Mouse (Mus musculus): Measurements from ENCODE around the gene Shank2. TPM values are rescaled to one million over a fixed set of nuclear protein-coding genes. Genes with fewer than 3 reads are reported as not detected.
A peak's percentile ranks its signal among the peaks of the same experiment; 100 is the strongest.

The Shank2 gene
- polyA plus RNA-seq, 1 experiment from 2014 or later = 3.3 TPM

DNA sequence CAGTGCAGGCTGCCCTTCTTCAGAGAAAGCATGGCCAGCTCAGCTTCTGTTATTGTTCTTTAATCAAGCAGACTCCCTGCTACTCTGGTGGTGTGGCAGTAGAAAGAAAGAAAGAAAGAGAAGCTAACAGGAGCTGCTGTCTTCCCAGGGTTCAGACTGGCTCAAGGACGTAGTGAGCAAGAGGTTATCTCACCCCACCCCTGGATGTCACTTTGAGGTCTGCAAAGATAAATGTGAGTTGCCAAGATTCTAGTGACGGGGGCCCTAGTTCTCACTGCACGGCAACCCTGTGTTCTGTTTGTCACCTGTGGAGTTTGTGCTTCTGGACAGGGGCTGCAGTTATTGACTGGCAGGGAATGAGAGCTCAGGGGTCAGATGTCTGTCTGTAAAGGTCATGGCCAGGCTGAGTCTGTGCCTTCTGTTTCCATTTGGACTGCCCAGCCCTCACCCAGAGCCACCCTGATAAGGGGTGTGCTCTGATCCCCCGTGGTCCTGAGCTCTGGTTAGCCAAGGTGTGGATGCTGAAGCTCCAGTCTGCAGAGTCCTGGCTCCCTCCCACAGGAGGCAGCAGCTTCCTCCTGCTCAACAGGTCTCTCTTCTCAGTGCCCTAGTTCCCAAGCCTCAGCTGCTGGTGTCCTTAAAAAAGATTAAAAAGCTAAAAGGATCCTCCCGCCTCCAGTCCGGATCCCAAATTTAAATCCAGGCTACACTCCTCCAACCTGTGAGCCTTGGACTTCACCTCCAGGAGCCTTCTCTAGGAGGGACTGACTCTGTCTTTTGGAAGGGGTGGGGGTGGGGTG lies 238.0 kb downstream of the Shank2 start:
- ATAC-seq (ENCODE audit: low FRiP score, low read depth) = no peak
- no peak overlapping the region for H3K4me3 ChIP-seq
- peak overlapping the region; percentile 39 for H3K4me2 ChIP-seq (replicated peaks)
- H3K9ac ChIP-seq = no peak overlapping the region
- WGBS = 46% methylated on average over 6 of the region's 6 CpGs
- H3K27ac ChIP-seq = no peak overlapping the region
- no peaks in the 10 kb centered on the region for H3K27me3 ChIP-seq (replicated peaks)
- no peaks in the 10 kb centered on the region for H3K9me3 ChIP-seq
- H3K4me1 ChIP-seq = peaks cover 26% of the 10 kb centered on the region
- H3K36me3 ChIP-seq = no peaks in the 10 kb centered on the region

DNA sequence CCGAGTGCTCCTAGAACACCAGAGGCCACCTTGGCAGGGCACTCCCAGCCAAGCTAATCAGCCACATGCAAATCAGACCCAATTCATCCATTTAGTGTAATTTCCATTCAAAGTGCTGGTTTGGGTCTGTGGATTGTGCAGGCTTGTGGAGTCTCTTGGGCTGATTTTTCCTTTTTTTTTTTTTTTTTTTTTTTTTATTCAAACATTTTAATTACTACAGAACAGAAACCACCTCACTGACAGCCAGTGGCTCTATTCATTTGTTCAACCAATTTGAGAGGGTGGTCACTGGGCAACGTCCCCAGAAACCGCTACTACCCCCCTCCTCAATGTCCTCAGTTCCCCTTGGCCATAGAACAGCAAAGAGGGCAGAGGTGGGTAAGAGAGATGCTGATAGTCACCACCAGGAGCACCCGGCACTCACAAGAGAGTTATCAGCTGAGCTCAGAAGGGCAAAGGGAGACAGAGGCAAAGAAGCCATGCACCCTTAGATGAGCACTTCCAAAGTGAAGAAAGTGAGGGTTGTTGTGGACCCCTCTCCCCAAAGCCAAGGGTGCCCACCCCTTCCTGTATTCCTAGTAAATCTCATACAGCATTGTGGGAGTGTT lies 239.1 kb downstream of the Shank2 start:
- no peak overlapping the region for H3K9ac ChIP-seq
- H3K4me2 ChIP-seq (replicated peaks) = no peak overlapping the region
- no peaks in the 10 kb centered on the region for H3K36me3 ChIP-seq
- no peak for ATAC-seq (ENCODE audit: low FRiP score, low read depth)
- no peaks in the 10 kb centered on the region for H3K9me3 ChIP-seq
- H3K4me3 ChIP-seq = no peak overlapping the region
- WGBS = 83% methylated on average over 4 of the region's 4 CpGs
- H3K4me1 ChIP-seq = peaks cover 26% of the 10 kb centered on the region
- no peaks in the 10 kb centered on the region for H3K27me3 ChIP-seq (replicated peaks)
- H3K27ac ChIP-seq = no peak overlapping the region

GRCm38 (mm10) chr7:144244203-144244602 lies 242.5 kb downstream of the Shank2 start:
- no peak overlapping the region for H3K9ac ChIP-seq
- 86% methylated on average over 6 of the region's 6 CpGs for WGBS
- H3K4me3 ChIP-seq = no peak overlapping the region
- H3K4me1 ChIP-seq = peaks cover 14% of the 10 kb centered on the region
- H3K9me3 ChIP-seq = no peaks in the 10 kb centered on the region
- H3K4me2 ChIP-seq (replicated peaks) = no peak overlapping the region
- H3K27ac ChIP-seq = no peak overlapping the region
- ATAC-seq (ENCODE audit: low FRiP score, low read depth) = no peak
- no peaks in the 10 kb centered on the region for H3K36me3 ChIP-seq
- H3K27me3 ChIP-seq (replicated peaks) = no peaks in the 10 kb centered on the region

DNA sequence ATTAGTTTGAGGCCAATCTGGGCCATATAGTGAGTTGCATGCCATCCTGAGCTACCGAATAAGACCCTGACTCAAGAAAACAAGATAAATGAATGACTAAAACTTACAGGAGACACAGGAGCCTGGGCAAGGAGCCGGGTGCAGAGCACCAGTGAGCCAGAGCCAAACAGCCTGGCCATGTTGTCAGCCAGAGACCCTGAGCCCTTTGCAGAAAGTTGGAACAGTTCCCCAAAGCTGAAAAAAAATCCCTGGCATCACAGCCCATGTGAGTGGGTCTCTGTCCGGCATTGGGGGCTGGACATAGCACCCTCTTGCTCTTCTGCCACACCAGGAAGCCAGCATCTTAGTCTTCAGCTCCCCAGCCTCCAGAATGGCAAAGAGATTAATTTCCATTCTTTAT lies 244.5 kb downstream of the Shank2 start:
- no peak overlapping the region for H3K9ac ChIP-seq
- no peak overlapping the region for H3K4me2 ChIP-seq (replicated peaks)
- WGBS = 87% methylated on average over 3 of the region's 3 CpGs
- no peaks in the 10 kb centered on the region for H3K27me3 ChIP-seq (replicated peaks)
- no peak for ATAC-seq (ENCODE audit: low FRiP score, low read depth)
- H3K36me3 ChIP-seq = no peaks in the 10 kb centered on the region
- no peak overlapping the region for H3K27ac ChIP-seq
- no peaks in the 10 kb centered on the region for H3K9me3 ChIP-seq
- H3K4me3 ChIP-seq = no peak overlapping the region
- H3K4me1 ChIP-seq = no peaks in the 10 kb centered on the region

DNA sequence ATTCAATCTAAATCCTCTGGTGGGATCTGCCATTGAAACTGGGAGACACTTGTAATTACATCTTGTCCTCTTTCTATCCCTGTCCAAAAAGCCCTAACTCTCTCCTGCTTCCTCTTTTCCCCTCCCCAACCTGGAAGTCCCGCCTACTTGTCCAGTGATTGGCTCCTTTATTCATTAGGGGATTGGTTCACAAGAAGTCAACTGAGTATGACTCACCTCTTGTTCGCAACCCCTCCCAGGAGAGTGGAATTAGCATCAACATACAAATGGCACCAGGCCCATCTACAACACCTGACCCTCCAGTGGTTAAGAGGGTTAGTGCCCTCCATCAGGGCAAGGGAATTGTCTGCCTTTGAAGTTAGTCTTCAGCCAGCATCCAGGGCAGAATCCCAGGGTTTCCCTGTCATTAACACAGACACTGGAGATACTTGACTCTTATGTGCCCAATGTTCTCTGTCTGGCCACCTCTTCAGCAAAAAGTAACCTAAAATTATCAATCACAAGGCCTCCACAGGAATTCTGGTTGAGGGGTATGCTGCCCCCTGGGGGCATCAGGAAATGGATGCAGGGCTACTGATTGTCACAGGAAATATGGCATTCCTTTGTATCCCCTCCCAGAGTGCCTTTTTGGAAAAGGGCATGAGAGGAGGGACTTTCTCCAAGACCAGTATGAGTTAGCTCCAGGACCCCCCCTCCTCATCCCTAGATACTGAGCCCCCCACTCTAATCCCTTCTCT lies 247.1 kb downstream of the Shank2 start:
- Histone ChIP-seq H3K27me3 (replicated peaks) (no peaks in the 10 kb centered on the region), H3K4me3 (no peak overlapping the region), H3K27ac (no peak overlapping the region), H3K4me1 (no peaks in the 10 kb centered on the region), H3K4me2 (replicated peaks) (no peak overlapping the region), H3K9ac (no peak overlapping the region), H3K36me3 (no peaks in the 10 kb centered on the region), H3K9me3 (no peaks in the 10 kb centered on the region)
- no peak for ATAC-seq (ENCODE audit: low FRiP score, low read depth)
- WGBS = 37% methylated on average over 2 of the region's 2 CpGs

DNA sequence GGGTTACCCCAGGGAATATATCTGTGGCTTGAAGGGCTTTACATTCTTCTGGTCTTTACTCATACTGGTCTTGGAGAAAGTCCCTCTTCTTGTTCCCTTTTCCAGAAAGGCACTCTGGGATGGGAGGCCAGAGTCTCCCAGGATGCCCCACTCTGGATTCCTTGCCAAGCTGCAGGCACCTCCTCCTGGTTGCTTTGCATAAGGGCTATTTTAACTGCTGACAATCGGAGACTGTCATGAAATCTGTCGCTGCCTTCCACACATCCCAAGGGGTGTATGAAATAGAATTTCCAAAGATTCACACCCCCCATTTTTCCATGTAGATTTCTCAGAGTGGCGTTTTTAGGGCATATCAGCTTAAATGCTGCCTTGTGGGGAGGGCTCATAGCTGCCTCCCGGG lies 249.1 kb downstream of the Shank2 start:
- H3K4me3 ChIP-seq = no peak overlapping the region
- 81% methylated on average over 4 of the region's 4 CpGs for WGBS
- no peaks in the 10 kb centered on the region for H3K9me3 ChIP-seq
- no peaks in the 10 kb centered on the region for H3K27me3 ChIP-seq (replicated peaks)
- no peak for ATAC-seq (ENCODE audit: low FRiP score, low read depth)
- H3K27ac ChIP-seq = no peak overlapping the region
- H3K9ac ChIP-seq = no peak overlapping the region
- no peaks in the 10 kb centered on the region for H3K36me3 ChIP-seq
- H3K4me2 ChIP-seq (replicated peaks) = no peak overlapping the region
- peaks cover 7% of the 10 kb centered on the region; the same call in 1 of the 2 replicates for H3K4me1 ChIP-seq

GRCm38 (mm10) chr7:144251250-144251649 lies 249.5 kb downstream of the Shank2 start:
- Histone ChIP-seq H3K4me1 (peaks cover 7% of the 10 kb centered on the region; the same call in 1 of the 2 replicates), H3K27ac (no peak overlapping the region), H3K27me3 (replicated peaks) (no peaks in the 10 kb centered on the region), H3K4me2 (replicated peaks) (no peak overlapping the region), H3K36me3 (no peaks in the 10 kb centered on the region), H3K4me3 (no peak overlapping the region), H3K9me3 (no peaks in the 10 kb centered on the region), H3K9ac (no peak overlapping the region)
- 61% methylated on average over 6 of the region's 6 CpGs for WGBS
- ATAC-seq (ENCODE audit: low FRiP score, low read depth) = no peak

DNA sequence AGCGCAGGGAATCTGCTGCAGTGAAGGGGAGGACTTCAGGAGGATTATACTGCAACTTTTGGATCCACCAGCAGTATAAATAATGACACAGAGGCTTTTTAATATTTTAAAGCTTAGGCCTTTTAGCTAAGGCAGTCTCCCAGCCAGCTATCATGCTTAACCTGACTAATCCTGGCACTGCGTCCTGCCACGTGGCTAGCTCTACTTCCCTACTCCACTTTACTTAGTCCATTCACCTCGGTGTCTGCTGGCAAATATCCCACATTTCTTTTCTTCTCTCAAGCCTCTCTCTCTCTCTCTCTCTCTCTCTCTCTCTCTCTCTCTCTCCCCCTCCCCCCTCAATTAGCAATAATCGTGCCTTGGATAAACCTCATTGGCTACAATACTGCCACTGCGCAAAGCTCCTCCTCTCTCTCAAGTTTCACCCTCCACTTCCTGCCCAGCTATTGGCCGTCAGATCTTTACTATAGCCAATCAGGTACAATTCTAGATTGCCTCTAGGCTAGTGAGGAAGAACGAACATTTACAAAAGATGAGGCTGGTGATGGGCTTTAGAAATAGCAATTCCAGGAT lies 253.0 kb downstream of the Shank2 start:
- 40% methylated on average over 8 of the region's 8 CpGs for WGBS
- no peak overlapping the region for H3K4me3 ChIP-seq
- no peaks in the 10 kb centered on the region for H3K36me3 ChIP-seq
- no peaks in the 10 kb centered on the region for H3K27me3 ChIP-seq (replicated peaks)
- no peaks in the 10 kb centered on the region for H3K9me3 ChIP-seq
- no peak overlapping the region for H3K9ac ChIP-seq
- H3K4me1 ChIP-seq = peaks cover 7% of the 10 kb centered on the region; the same call in 1 of the 2 replicates
- no peak overlapping the region; the same call in 1 of the 2 replicates for H3K4me2 ChIP-seq (replicated peaks)
- peak; percentile 76 for ATAC-seq (ENCODE audit: low FRiP score, low read depth)
- no peak overlapping the region for H3K27ac ChIP-seq

DNA sequence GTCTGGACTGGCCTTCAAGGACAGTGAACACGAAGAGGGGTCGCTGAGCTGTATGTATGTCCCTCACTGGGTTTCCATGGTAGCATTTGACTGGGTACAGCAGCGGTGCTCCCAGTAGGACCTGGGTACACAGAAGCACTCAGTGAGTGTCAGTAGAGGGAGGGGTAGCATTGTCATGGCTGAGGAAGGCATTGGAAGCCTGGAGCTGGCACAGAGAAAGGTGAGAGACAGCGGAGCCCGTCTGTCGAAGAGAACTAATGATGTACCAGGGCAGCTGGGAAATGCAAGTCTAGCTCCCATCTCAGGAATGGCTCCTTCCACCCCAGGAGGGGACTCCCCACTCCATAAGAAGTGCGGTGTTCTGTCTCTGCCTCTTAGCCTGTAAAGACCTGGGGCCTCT lies 256.1 kb downstream of the Shank2 start:
- no peak overlapping the region for H3K4me2 ChIP-seq (replicated peaks)
- no peak overlapping the region for H3K9ac ChIP-seq
- H3K4me3 ChIP-seq = no peak overlapping the region
- WGBS = 52% methylated on average over 7 of the region's 7 CpGs
- H3K36me3 ChIP-seq = no peaks in the 10 kb centered on the region
- no peaks in the 10 kb centered on the region for H3K27me3 ChIP-seq (replicated peaks)
- H3K27ac ChIP-seq = no peak overlapping the region
- no peak for ATAC-seq (ENCODE audit: low FRiP score, low read depth)
- H3K4me1 ChIP-seq = peaks cover 7% of the 10 kb centered on the region; the same call in 1 of the 2 replicates
- H3K9me3 ChIP-seq = no peaks in the 10 kb centered on the region

DNA sequence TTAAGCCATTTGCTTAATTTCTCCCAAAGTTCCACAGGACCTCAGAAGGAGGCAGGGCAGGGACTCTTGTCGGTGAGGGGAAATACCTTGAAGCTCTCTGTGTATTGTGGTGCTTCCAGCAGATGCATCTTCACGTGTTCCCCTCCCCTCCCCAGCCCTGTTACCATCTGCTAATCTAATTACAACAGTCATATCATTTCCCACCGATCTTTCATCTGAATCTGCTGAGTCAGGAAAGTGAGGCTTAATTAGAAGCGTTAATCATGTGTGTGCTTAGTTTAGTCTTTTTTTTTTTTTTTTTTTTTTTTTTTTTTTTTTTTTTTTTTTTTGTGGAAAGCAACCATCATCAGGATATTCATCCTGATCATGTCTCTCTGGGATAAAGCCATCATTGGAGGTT lies 256.6 kb downstream of the Shank2 start:
- no peak for ATAC-seq (ENCODE audit: low FRiP score, low read depth)
- Histone ChIP-seq H3K9ac (no peak overlapping the region), H3K36me3 (no peaks in the 10 kb centered on the region), H3K9me3 (no peaks in the 10 kb centered on the region), H3K4me3 (no peak overlapping the region), H3K4me1 (peaks cover 7% of the 10 kb centered on the region; the same call in 1 of the 2 replicates), H3K27me3 (replicated peaks) (no peaks in the 10 kb centered on the region), H3K27ac (no peak overlapping the region), H3K4me2 (replicated peaks) (no peak overlapping the region)
- 56% methylated on average over 4 of the region's 4 CpGs for WGBS

DNA sequence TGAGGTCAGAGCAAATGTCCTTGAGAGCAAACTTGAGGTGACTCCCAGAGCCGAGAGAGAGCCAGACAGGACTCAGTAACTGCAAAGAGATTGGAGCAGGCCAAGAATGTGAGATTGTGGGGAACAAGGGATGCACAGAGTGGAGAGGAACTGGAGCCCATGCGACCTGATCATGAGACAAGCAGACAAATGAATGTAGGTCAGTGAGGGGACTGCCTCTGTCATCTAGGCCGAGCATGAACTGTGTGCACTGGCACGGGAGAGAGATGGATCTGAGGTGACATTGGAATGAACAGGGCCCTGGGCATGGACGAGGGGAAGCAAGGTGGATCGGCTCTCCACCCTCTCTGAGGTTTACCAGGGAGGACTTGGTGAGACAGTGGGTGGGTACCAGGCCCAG lies 260.9 kb downstream of the Shank2 start:
- Histone ChIP-seq H3K4me2 (replicated peaks) (no peak overlapping the region), H3K9ac (no peak overlapping the region), H3K4me3 (no peak overlapping the region), H3K4me1 (no peaks in the 10 kb centered on the region), H3K27ac (no peak overlapping the region), H3K27me3 (replicated peaks) (no peaks in the 10 kb centered on the region), H3K36me3 (no peaks in the 10 kb centered on the region), H3K9me3 (no peaks in the 10 kb centered on the region)
- 84% methylated on average over 6 of the region's 6 CpGs for WGBS
- no peak for ATAC-seq (ENCODE audit: low FRiP score, low read depth)

DNA sequence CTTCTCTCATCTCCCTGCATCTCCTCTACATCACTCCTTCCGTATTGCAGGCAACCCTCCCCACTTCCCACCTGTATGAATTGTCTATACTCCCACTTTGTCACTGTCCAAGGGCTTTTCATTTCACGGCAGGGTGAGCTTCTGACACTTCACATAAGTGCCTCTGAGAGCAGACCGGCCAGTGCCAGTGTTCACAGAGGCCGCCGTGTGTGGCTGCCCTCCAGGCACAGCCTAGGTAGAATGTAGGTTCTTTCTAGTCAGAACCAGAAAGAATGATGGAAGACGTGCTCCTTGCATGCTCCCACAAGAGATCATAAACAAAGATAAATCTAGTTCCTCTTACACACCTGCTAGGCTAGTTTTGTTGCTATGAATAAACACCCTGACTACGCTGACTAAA lies 265.0 kb downstream of the Shank2 start:
- H3K36me3 ChIP-seq = no peaks in the 10 kb centered on the region
- H3K9ac ChIP-seq = no peak overlapping the region
- H3K9me3 ChIP-seq = no peaks in the 10 kb centered on the region
- H3K4me2 ChIP-seq (replicated peaks) = no peak overlapping the region
- no peak overlapping the region for H3K4me3 ChIP-seq
- H3K4me1 ChIP-seq = no peaks in the 10 kb centered on the region
- 80% methylated on average over 7 of the region's 7 CpGs for WGBS
- no peaks in the 10 kb centered on the region for H3K27me3 ChIP-seq (replicated peaks)
- ATAC-seq (ENCODE audit: low FRiP score, low read depth) = no peak
- H3K27ac ChIP-seq = no peak overlapping the region
